Mouse (Mus musculus) E14TG2a.4 (cell line): ENCODE results near the gene Ocln.

Source experiments
- H3K27me3 ChIP-seq: 2 replicates; pipeline ENCODE4 v1.6.1; 2014; ENCODE audit warnings: low read length, control low read depth; ENCODE audit not compliant: insufficient read depth
- H3K36me3 ChIP-seq: 2 replicates; pipeline ENCODE4 v1.6.1; 2014; ENCODE audit warnings: low read length, control low read depth; ENCODE audit not compliant: insufficient read depth
- H3K4me1 ChIP-seq: replicated peaks from 2 replicates; pipeline ENCODE4 v1.6.1; 2014; ENCODE audit warnings: low read depth, low read length, control low read depth
- H3K4me3 ChIP-seq: replicated peaks from 2 replicates; pipeline ENCODE4 v1.5.1; 2014; ENCODE audit warnings: mild to moderate bottlenecking, low read length
- H3K9me3 ChIP-seq: 2 replicates; pipeline ENCODE4 v1.6.1; 2014; ENCODE audit warnings: low read length, control low read depth
- CTCF ChIP-seq: conservative IDR thresholded peaks from 2 replicates; pipeline ENCODE4 v1.5.1; 2014; ENCODE audit warnings: low read length
- NANOG ChIP-seq: IDR thresholded peaks from 2 replicates; pipeline ENCODE4 v1.6.1; 2014; ENCODE audit warnings: borderline replicate concordance, low read length, mixed read lengths
- POU5F1 ChIP-seq: IDR thresholded peaks from 2 replicates; pipeline ENCODE4 v1.6.1; 2014; ENCODE audit warnings: low read length, borderline replicate concordance

Ocln gene

DNA sequence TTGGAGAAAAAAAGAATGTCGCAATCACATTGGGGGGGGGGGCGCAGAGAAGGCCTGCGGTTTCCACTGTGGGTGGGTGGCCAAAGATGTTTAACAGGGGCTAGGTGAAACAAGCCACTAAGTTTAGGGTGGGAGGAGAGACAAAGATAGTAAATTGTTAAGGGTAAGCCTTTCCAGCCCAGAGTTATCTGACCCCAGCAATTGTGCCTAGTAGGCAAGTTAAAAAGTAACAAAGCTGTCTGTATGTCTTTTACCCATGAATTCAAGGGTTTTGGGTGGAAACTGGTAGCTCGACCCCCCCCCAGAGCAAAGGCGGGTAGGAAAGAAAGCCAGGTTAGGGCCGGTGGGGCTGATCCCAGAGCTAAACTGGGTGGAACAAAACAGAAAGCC lies 25.9 kb downstream of the Ocln start:
- peaks cover 6% of the 10 kb centered on the region for H3K9me3 ChIP-seq
- no peaks in the 10 kb centered on the region for H3K36me3 ChIP-seq
- no peak for TF ChIP-seq CTCF
- TF ChIP-seq POU5F1 = no peak
- TF ChIP-seq NANOG = no peak
- H3K27me3 ChIP-seq = no peaks in the 10 kb centered on the region
- H3K4me3 ChIP-seq = no peak overlapping the region
- H3K4me1 ChIP-seq = peaks cover 7% of the 10 kb centered on the region; the same call in 1 of the 2 replicates

- H3K27me3 ChIP-seq = no peaks in the 10 kb centered on the region
- peaks cover 6% of the 10 kb centered on the region for H3K9me3 ChIP-seq
- no peaks in the 10 kb centered on the region for H3K36me3 ChIP-seq
- H3K4me3 ChIP-seq = no peak overlapping the region
- H3K4me1 ChIP-seq = peaks cover 7% of the 10 kb centered on the region; the same call in 1 of the 2 replicates
- no peak for TF ChIP-seq CTCF
- no peak for TF ChIP-seq POU5F1
- TF ChIP-seq NANOG = no peak
Measured at GRCm38 (mm10) chr13:100525935-100526648, 26.4 kb downstream of the Ocln start.

DNA sequence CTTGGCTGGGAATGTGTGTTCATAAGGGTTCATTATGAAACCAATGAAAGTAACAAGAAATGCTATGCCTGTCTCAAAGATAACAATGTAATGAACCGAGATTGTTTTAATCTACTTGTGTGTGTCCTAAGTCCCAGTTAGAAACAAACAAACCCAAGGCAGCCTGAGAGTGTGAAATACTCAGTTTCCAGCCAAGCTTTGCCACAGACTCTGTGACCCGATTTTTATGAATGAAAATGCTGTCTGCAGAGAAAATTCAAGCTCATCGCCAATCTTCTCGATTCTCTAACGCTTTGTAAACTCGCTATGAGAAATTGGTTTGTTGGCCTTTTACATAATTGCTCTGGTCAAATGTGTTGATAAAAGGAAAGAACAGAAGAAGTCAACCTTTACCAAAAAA lies 27.6 kb downstream of the Ocln start:
- TF ChIP-seq POU5F1 (no peak), NANOG (no peak), CTCF (no peak)
- Histone ChIP-seq H3K9me3 (peaks cover 4% of the 10 kb centered on the region), H3K27me3 (no peaks in the 10 kb centered on the region), H3K36me3 (no peaks in the 10 kb centered on the region), H3K4me3 (no peak overlapping the region), H3K4me1 (peaks cover 7% of the 10 kb centered on the region; the same call in 1 of the 2 replicates)

- Histone ChIP-seq H3K36me3 (no peaks in the 10 kb centered on the region), H3K4me3 (no peak overlapping the region), H3K4me1 (peaks cover 7% of the 10 kb centered on the region; the same call in 1 of the 2 replicates), H3K27me3 (no peaks in the 10 kb centered on the region), H3K9me3 (no peaks in the 10 kb centered on the region)
- TF ChIP-seq CTCF (no peak), NANOG (no peak), POU5F1 (no peak)
Measured at GRCm38 (mm10) chr13:100523698-100524097, 28.8 kb downstream of the Ocln start.

GRCm38 (mm10) chr13:100521724-100522591 lies 30.6 kb downstream of the Ocln start:
- Histone ChIP-seq H3K27me3 (no peaks in the 10 kb centered on the region), H3K4me3 (no peak overlapping the region), H3K4me1 (peaks cover 7% of the 10 kb centered on the region), H3K9me3 (no peaks in the 10 kb centered on the region), H3K36me3 (no peaks in the 10 kb centered on the region)
- TF ChIP-seq CTCF (no peak), POU5F1 (no peak), NANOG (no peak)

- Histone ChIP-seq H3K36me3 (no peaks in the 10 kb centered on the region), H3K4me3 (no peak overlapping the region), H3K4me1 (peaks cover 21% of the 10 kb centered on the region), H3K27me3 (no peaks in the 10 kb centered on the region), H3K9me3 (no peaks in the 10 kb centered on the region)
- TF ChIP-seq NANOG (no peak), POU5F1 (no peak), CTCF (no peak)
Measured at GRCm38 (mm10) chr13:100519162-100519561, 33.4 kb downstream of the Ocln start.

DNA sequence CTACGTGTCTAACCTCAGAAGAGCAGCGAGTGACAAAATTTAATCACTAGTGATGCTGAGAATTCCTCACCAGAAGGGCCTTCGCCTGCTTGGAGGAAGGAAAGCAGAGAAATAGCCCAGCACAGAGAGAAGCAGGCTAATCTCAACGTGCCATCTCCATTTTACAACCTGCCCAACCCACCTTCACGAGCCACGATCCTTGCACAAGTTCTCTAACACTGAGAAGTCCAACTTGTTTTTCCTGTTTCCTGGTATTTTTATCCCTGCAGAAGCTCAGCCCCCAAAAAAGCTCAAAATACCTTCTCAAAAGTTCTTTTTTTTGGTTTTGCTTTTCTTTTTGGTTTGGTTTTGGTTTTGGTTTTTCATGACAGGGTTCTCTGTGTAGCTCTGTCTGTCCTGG lies 34.3 kb downstream of the Ocln start:
- no peaks in the 10 kb centered on the region for H3K27me3 ChIP-seq
- no peaks in the 10 kb centered on the region for H3K9me3 ChIP-seq
- no peaks in the 10 kb centered on the region for H3K36me3 ChIP-seq
- H3K4me1 ChIP-seq = peaks cover 21% of the 10 kb centered on the region
- no peak for TF ChIP-seq POU5F1
- TF ChIP-seq CTCF = no peak
- TF ChIP-seq NANOG = no peak
- no peak overlapping the region for H3K4me3 ChIP-seq

- H3K27me3 ChIP-seq = no peaks in the 10 kb centered on the region
- peaks cover 21% of the 10 kb centered on the region for H3K4me1 ChIP-seq
- TF ChIP-seq NANOG = no peak
- TF ChIP-seq CTCF = no peak
- TF ChIP-seq POU5F1 = no peak
- no peaks in the 10 kb centered on the region for H3K36me3 ChIP-seq
- no peaks in the 10 kb centered on the region for H3K9me3 ChIP-seq
- no peak overlapping the region for H3K4me3 ChIP-seq
Measured at GRCm38 (mm10) chr13:100517652-100518153, 34.8 kb downstream of the Ocln start.
